Mouse (Mus musculus) ovary, postnatal 10 days (tissue): ENCODE measurements at regions not wholly inside any gene's neighbourhood (a gene's known extent, or its start where the extent isn't known, plus 50 kb on each side); places are given as distances from the start of the nearest gene placed in this dataset.

Experiments
- DNase-seq: peaks from one replicate; pipeline ENCODE4 v3.0.0; 2022; ENCODE audit warnings: low spot score

DNA sequence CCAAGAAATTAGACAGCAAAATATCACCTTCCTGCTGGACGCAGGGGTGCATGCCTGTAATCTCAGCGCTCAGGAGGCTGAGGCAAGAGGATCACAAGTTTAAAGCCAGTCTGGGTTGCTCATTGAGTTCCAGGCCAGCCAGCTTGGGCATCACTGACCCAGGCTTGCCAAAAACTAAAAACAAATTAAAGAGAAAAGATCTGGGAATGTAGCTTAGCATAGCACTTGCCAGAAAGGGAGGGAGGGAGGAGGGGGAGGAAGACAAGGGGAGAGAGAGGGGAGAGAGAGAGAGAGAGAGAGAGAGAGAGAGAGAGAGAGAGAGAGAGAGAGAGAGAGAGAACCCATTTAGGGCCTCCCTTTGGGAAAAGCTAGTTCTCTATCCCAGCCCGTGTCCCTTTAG lies 112.7 kb upstream of the Thy1 start:
- DNase-seq, result no peak

DNA sequence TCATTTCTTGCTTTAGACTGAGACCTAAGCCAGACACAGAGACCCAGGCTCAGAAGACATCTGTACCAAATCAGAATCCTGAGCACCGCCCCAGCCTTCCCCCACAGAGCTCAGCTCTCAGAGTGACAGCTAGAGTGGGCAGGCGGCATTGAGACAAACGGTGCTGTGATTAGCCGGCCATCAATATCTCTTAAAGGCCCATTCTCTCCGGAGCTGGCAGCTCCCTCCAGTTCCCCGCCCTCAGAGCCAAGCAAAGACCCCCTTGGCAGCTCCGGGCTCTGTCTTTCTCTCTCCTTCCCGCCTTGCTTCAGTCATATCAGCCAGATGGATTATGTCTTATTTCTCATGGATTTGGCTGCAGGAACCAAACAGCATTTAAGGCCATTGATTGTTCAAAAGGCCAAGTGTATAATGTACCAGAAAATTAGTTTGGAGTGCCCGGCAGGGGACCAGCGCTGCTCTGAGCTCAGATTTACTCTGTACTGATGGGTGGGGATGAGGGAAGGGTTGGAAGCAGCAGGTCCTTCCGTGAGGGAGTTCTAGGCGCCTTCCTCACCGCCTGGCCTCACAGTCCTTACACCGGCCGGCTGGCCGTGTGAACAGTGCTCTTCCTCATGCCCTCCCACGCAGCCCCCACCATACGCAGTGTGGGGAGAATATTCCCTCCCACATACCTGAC lies 109.0 kb upstream of the Thy1 start:
- DNase-seq, result no peak

DNA sequence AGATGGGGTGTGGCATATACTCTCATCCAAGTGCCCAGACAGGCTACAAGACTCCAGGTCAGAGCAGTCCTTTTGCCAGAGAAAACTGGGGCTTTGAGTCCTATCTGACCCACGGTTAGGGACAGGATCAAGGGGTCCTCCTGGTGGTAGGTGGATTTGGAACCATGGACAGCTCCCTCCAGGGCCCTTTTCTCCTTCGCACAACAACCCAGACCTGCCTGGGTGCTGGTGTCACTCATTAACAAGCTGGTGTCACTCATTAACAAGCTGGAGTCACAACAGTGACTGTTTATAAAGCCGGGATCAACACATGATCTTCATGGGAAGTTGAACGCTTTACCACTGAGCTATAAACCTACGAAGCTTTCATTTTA lies 108.5 kb upstream of the Thy1 start:
- DNase-seq, result peak; percentile 4

DNA sequence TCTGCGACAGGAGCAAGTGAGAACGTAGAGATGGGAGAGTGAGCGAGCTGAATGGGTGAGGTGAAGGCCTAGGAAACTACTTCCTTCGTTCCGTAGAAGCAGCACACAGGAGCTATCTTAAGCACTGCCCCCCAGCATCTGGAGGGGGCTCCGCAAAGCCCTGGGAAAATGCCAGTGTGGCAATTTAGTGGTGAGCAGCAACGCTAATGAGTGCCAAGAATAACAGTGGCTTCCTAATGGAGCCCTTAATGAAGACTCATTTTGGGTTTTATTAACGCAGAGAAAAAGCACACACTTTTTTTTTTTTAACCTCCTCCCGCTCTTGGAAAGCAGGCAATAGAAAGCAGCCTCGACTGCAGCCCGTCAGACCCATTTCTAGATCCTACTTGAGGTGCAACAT lies 103.8 kb upstream of the Thy1 start:
- DNase-seq, result no peak

GRCm38 (mm10) chr9:43942147-43942546 lies 101.0 kb upstream of the Thy1 start:
- DNase-seq, result no peak

- DNase-seq, result no peak
These were observed 99.7 kb upstream of the Thy1 start for GRCm38 (mm10) chr9:43943522-43943921.

DNA sequence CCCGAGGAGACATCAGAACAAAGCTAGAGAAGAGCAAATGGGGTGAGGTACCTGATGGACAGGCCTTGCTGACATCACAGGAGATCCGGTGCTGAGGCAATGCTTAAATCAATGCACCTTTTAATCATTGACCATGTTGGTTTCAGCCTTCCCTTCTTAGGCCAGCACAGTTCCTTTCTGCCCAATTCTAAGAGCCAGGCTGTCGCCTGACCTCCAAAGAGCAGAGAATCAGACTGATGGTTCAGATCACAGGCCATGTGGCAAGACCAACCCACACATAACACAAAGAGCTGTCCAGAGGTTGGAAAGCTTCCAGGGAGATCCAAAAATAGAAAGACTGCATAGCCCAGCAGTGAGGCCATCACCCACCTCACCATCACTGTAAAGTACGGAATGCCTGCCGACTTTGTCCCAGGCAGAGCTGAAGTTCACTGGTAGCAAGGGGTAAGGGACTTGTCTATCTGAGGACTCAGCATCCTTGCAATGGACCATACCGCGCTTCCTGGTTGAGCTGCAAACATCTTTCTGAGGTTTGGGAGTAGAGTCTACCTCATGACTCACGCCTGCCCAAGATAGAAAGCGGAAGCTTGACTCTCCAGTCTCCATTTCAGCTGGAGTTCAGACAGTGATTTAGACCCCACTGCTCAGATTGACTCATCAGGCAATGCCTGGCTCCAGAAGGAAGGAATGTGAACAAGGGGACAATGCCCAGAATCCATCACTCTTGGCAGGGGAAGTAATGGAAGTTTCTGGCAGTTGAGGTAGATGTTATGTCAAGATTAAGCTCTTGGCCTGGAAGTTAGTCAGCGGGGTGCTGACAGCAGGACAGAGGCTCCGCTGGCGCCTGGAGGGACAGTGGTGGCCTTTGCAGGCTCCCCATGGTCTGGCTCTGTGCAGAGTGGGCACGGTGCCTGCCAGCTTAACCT lies 98.1 kb upstream of the Thy1 start:
- no peak for DNase-seq

GRCm38 (mm10) chr9:43945997-43946649 lies 97.1 kb upstream of the Thy1 start:
- DNase-seq, result no peak

DNA sequence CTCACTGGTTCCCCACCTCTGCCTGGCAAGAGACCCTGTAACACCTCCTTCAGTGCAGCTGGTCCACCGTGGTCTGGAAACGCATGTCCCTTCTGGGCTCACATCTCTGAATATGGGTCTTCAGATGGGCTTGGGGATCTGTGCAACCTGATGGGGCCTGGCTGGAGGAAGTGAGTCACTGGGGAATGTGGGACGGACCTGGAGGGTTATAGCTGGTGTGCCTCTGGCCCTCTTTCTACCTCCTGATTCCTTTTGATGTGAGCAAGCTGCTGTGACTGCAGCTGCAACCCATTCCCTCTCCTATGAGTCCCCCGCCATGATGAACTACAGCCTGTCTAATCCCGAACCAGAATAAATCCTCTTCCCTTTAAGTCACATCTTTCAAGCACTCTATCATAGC lies 96.1 kb upstream of the Thy1 start:
- no peak for DNase-seq

GRCm38 (mm10) chr9:43947490-43948150 lies 95.6 kb upstream of the Thy1 start:
- no peak for DNase-seq

- no peak for DNase-seq
These were observed 90.1 kb upstream of the Thy1 start for GRCm38 (mm10) chr9:43953128-43953527.

GRCm38 (mm10) chr9:43959541-43959940 lies 83.6 kb upstream of the Thy1 start:
- peak; percentile 22 for DNase-seq

- no peak for DNase-seq
These were observed 81.8 kb upstream of the Thy1 start for GRCm38 (mm10) chr9:43961431-43961830.

GRCm38 (mm10) chr9:43965171-43965570 lies 78.0 kb upstream of the Thy1 start:
- no peak for DNase-seq

- DNase-seq, result no peak
These were observed 77.4 kb upstream of the Thy1 start for GRCm38 (mm10) chr9:43965811-43966210.

DNA sequence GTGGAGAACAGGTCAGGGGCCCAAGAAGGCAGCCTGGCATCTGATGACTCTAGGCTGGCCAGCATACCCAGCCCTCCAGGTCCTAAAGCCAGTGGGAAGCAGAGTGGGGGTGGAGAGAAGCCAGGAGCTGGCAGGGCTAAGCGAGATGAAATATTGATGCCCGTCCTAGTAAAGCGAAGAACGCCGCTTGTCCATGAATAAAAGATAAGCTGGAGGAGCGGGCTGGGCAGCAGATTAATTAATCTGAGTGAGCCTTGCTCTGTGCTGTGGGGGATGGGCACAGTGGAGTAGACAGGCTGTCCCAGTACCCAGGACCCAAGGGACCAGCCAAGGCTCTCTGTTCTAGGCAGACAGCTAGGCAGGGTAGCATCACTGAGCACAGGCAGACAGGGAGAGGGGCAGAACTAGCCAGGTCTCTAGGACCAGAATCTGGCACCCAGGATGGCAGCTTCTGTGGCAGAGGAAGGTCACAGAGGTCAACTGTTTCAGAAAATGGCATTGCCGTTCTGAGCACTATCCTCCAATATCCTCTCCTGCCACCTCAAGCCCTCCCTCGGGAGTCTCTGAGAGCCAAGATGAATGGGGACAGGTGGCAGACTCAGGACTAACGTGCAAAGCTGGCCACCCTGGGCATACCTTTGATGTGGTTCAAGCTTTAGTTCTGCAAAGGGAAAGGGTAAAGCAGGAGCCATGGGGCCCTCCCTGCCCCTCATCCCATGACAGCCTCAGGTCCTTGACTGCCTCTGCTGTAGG lies 73.0 kb upstream of the Thy1 start:
- DNase-seq, result no peak

DNA sequence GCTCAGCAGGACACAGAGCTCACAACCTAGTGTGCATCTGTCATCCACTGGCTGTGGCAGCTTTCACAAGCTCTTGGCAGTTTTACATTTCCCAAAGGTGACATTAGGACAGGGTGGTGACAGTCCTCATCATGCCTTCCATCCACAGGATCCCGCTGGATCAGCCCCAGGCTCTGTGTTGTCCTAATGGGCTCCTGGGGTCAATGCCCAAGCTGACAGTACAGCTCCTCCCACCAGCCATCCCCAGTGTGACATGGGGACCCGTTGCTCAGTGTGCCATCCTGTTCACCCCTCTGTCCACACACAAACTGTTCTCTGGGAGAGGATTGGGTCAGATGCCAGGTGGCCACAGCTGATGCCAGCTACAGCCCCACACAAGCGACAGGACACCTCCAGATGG lies 72.3 kb upstream of the Thy1 start:
- no peak for DNase-seq

GRCm38 (mm10) chr9:43972290-43972689 lies 70.9 kb upstream of the Thy1 start:
- peak; percentile 49 for DNase-seq

GRCm38 (mm10) chr9:43975405-43975804 lies 67.8 kb upstream of the Thy1 start:
- no peak for DNase-seq

GRCm38 (mm10) chr9:43976366-43976765 lies 66.8 kb upstream of the Thy1 start:
- DNase-seq, result no peak

- DNase-seq, result no peak
These were observed 65.4 kb upstream of the Thy1 start for GRCm38 (mm10) chr9:43977773-43978172.

DNA sequence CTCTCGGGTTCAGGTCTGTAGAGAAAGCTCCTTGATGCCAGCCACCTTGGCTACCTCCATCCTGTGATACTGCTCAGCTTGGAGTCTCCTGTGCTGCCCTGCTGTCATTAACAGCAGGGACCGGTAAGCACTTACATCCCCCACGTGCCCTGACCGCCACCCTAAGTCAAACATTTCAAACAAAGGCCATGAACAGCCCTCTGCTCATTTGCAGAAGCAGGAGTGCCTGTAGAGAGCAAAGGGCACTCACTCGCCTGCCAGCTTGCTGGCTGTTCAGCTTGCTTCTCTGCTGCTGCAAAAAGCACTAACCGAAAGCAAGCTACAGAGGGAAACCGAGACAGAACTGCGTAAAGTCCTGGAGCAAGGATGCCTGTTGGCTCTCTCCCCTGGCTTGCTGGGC lies 61.8 kb upstream of the Thy1 start:
- DNase-seq, result no peak
